Mouse (Mus musculus): ENCODE results near the gene Flot2.

Flot2 gene

DNA sequence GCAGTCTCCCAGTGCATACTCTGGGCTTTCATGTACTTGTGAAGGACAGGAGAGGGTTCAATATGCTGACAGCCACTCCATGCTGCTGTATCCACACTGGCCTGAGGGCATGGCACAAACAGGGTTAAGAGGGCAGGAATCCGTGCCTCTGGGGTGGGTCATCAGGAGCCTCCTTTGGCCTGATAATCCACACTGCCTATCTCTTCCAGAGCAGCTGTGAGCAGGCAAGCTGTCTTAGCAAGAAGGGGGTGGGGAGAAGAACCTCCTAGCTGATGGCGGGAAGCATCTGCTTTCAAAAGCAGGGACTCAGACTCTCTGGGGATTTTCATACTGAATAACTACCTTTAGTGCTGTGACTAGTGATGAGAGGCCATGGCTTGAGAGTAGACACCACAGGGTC, 28.2 kb downstream of the Flot2 start:
- DNase-seq: no peak

DNA sequence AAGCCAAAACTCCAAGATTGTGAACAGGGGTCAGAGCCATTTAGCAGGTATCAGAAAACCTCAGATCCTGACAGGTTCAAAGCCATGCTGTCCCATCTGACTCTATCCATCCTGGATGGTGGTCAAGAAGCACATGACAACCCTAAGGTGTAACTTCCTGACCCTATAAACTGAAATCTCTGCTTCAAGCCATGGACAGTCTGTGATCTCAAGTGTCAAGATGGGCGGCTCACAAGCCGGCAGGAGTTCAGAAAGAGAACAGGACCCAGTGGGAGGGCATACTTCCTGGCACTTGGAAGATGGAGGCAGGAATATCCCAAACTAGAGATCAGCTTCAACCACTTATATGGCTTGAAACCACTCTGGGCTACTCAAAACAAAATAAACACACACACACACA, 28.9 kb downstream of the Flot2 start:
- DNase-seq: no peak

DNA sequence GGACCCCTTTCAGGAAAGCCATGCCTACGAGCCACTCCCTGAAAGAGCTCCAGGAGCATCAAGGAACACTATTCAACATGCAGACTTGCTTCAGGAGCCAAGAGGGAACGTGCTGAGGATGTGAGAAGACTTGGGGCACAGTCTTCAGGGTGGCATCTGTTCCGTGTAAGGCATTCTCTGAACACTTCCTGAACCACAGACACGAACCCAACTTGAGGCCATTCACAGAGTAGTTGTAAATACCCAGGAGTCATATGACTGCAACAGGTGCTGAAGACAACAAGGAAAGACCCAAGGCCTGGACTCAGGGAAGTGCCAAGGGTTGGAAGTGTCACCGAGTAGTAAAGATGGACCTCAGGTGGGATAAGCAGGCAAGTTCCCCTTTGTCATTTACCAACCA, 29.8 kb downstream of the Flot2 start:
- no peak for DNase-seq

DNA sequence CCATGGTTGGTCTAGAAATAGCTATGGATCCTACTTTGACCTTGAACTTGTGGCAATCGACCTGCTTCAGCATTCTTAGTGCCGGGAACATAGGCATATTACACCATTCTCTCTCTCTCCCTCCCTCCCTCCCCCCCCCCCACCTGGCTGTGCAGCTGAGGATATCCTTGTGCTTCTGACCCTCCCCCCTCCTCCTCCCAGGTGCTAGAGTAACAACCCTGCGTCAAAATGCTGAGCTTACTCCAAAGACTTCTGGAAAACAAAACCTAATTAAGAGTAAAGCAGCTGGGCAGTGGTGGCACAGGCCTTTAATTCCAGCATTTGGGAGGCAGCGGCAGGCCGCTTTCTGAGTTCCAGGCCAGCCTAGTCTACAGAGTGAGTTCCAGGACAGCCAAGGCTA, 31.4 kb downstream of the Flot2 start:
- DNase-seq: no peak

DNA sequence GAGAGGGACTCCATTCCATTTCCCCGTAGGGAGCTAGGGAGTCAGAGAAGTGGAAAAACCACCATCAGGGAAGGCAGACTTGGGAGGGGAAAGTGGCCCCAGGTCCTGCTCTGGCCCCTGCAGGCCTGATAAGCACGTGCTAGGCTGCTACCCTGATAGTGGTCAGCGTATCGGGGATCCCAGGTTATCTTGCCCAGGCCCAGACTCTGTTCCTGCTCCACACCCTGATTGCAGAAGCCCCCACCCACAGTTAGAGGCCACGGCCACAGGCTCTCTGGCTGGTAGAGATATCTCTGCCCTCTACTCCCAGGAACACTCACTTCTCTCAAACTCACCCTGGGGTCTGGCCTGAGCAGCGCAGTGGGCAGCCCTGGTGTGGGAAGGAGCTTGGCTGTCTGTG, 31.9 kb downstream of the Flot2 start:
- DNase-seq: no peak

DNA sequence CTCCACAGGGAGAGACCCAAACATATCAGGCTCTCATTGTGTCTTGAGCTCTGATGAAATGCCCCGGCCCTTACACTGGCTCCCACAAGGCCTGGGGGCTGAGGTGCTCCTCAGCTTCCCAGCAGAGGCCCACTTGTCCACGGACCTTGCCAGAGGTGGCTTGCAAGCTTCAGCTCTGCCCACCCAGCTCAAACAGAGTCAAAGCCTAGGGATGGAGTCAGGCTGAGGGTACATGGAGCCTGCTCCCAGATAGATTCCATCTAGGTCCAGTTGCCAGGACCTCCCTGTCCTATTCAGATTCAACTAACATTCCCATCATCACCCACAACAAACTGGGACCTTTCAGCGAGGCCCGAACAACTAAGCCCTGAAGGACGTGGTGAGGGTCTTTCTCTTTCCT, 34.2 kb downstream of the Flot2 start:
- no peak for DNase-seq

DNA sequence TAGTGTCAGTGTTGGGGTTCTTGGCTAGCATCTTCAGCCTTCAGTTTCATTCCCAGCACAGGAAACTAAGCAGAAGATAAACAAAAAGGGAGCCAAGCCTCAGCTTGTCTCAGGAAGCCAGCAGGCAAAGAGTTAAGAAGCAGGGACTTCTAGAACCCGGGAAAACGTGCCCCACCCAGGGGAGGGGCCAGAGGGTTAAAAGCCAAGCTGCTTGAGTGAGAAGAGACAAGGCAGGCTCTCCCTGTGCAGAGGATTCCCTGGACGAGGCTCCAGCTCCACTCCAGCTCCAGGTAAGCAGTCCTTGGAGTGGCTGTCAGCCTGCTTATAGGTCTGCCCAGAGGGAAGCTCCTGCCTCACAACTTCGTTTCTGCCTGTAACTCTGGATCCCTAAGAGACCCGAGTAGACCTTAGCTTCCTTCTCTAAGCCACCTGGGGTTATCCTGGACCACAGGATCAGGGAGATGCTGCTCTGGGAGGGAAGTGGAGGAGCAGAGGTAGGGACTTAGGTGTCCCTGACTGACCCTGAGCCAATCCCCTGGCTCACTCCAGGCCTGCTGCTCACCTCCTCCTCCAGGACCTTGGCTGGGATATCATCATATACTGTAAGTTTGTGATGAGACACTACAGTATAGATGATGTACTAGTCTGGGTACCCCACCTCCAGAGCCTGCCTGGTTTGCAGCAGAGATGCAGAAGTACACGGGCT, 34.8 kb downstream of the Flot2 start:
- no peak for DNase-seq

DNA sequence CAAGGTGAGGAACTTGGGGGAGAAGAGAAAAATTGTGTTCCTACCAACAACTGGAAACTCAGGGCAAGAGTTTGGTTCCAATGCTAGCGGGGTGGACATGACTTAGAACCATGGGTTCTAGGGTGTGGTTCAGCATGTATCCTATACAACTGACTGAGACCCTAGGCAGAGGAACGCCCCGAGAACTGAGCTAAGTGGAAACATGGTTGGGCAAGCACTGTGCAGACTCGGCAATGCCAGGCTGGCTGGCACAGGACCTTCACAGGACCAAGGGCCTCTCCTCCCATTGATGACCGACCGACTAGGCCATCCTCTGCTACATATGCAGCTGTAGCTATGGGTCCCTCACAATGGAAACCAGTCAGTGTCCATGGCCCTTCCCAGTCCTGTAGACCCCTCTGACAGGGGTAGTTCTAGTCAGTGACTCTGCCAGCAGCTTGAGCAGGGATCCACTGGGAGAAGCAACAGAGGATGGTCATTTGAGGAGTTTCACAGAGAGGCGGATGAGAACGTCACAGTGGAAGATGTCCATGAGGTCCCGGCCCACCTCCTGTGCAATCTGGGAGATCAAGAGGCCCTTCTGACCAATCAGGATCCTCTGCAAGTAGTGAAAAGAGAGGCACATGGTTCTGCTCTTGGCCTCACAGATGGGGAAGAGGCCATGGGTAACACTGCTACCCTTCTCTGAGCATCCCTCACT, 36.0 kb downstream of the Flot2 start:
- DNase-seq: no peak

DNA sequence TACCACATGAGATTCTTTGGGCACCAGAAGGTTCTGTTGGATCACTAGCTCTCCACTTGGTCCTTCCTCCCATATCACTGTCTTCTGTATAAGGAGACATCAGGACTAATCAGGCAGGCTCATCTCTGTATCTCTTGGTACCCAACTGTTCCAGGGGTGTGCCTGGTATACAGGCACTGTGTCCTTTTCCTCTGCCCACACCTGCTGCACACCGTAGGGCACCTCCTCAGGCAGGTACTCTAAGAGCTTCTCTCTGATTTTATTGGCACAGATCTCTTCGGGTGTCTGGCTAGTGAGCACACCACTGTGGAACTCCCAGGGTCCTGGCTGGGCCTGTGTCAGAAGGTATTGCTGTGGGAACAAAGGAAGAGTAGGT, 36.5 kb downstream of the Flot2 start:
- no peak for DNase-seq

DNA sequence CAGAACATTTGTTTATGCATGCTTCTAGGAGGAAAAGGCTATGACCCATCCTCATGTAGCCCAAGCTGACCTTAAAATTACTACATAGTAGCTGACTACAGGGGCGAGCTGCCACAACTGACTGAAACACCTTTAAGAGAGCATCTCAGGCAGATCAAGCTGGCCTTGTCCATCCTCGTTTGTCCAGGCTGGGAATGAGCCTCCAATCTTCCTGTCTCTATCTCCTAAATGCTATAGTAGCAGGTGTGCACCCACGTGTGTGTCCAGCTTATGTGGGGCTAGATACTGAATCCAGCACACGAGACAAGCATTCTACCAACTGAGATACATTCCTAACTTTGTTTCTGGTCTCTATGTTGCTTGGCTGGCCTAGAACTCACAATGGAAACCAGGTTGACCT, 36.9 kb downstream of the Flot2 start:
- DNase-seq: no peak

DNA sequence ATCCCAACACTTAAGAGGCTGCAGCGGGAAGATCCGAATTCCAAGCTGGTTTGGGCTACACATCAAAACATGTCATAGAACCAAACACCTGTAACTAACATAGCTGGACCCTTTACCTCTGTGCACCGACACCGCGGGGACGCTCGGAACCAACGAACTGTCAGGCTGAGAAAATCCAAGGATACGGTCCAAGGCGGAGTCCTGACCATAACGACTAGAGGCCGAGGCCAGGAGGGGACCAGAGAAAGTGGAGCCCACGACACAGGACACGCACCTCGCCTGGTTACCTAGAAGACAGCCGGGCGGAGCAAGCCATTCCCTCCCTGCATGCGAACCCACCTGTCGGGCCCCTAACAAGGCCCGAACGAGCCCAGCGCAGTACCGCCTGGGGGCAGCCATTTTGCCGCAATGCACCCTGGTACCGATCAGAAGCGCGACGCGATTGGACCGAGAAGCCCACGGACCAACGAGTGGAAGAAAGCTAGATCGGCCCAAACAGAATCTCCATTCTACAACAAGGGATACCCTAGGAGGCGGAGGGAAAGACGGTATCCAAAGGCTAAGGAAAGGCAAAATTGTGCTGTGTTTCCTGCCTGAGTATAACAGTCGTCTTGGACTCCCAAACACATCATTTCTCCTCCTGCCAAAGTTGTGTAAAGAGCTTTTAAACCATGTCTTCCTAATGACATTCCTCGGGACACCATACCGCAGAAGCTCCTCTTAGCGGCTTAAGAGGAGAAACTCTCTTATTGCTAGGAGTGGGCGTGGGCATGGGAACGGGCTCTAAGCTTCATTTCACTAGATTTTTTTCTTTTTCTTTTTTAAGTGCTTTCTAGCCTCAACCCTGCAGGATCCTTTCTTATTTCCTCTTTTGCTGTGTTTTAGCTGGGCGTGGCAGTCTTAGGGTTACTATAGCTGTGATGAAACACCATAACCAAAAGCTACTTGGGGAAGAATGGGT, 42.5 kb downstream of the Flot2 start, which contains the start of gene Eral1:
Gene Eral1, minus strand, starts transcription at position 423 of the 961 bp plus-strand sequence.
- peak; percentile 80 for DNase-seq

DNA sequence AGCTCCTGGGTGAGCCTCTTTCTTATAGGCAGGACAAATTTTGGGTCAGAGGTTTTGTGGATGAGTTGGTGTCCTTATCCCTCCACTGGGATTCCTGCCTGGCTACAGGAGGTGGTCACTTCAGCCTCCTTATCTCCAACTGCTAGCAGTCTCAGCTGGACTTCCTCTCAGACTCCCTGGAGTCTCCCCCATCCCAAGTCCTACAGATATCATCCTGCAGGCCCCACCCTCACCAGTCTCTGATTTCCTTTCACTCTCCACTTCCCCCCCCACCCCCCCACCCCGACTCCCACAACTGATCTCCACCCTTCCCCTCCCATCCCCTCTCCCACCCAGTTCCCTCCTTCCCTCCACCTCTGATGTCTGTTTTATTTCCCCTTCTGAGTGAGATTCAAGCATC, 45.9 kb downstream of the Flot2 start:
- no peak for DNase-seq

DNA sequence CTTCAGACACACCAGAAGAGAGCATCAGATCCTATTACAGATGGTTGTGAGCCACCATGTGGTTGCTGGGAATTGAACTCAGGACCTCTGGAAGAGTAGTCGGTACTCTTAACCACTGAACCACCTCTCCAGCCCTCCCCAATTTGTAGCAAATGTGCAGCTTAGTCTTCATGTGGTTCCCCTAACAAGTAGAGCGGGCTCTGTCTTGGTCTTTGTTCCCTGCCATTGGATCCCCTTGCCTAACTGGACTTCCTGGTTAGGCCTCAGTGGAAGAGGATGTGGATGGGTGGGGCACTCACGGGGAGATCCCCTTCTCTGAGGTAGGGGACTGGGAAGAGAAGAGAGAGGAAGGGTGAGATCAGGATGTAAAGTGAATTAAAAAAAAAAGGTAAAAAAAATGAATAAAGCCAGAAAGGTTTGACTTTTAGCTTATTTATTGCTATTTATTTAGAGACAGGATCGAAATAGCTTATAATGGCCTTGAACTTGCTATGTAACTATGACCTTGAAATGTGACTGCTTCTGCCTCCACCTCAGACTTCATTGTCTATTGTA, 49.3 kb downstream of the Flot2 start:
- DNase-seq: no peak

DNA sequence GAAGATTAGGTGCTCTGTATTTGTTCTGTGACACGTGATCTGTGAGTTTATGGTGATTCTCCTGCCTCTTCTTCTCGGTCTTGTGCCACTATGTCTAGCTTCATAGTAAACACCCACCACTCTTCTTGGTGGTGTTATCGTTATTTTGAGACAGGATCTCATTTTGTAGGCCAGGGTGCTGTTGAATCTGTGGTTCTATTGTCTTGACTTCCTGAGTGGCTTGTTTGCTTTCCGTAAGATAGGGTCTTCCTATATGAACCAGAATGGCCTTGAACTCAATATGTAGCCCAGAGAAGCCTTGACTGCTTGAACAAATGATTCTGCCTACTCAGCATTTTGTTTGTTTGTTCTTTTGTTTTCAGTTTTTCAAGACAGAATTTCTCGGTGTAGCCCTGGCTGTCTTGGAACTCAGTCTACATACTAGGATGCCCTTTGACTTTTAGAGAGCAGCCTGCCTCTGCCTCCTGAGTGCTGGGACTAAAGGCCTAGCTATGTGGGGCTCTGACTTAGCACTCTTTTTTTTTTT, 50.1 kb downstream of the Flot2 start:
- DNase-seq: no peak

DNA sequence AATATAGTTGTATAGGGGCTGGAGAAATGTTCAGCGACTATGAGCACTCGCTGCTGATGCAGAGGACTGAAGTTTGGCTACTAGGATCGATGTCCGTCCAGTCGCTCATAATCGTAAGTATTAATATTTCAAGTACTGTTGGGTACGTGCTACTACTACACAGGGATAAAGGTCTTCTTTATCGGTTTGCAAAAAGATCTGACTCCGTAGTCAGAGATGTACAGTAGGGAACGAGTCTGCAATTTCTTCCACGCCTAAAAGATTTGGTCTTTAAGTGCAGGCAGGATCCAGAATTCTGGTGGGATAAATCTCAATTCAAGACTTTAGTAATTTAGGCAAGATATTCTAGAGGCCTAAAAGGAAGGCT, 56.4 kb downstream of the Flot2 start:
- no peak for DNase-seq

DNA sequence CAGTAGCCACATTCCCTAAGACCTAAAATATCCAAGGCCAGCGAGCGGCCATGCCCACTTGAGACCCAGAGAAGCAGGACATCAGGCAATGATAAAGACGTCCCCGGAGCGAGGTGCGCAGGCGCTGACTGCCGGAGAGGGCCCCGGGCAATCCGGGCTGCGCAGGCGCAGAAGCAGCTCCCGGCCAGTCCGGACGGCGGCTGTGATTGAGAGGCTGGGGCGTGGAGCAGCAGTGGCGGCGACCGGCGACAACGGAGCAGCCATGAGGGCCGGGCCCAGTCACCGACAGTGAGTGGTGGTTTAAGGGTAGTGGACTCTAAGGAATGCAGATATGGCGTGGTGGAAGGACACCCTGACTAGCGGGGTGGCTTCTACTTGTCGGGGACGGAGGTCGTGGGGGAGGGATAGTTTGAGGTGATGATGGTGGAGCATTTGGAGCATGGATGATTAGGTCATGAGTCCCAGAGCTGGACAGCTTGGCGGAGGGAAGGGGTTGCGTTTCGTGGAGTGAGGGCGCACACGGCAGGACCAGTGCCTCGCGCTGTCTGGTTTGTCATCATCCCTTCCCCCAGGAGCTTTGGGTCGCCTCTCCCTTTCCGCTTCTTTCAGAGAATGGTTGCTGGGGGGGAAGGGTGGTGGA, 56.9 kb downstream of the Flot2 start, which contains the start of gene Fam222b:
Gene Fam222b, plus strand, starts transcription at position 157 of the 640 bp plus-strand sequence.
- DNase-seq: peak; percentile 92

DNA sequence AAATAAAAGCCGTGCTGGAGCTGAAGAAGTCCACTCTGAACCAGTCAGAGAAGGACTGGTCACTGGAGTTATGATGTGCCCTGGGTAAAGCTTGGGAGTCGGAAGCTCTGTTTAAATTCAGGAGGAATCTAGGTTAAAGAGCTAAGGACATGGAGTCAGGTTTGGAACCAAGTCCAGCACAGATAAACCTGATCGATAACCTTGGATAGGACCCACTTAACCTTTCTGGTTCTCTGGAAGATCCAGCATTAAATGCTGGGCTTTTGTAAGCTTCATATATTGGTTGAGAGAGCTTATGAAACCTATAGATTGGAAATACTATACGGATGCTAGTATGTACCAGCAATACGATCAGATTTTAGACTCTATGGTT, 57.4 kb downstream of the Flot2 start:
- no peak for DNase-seq

DNA sequence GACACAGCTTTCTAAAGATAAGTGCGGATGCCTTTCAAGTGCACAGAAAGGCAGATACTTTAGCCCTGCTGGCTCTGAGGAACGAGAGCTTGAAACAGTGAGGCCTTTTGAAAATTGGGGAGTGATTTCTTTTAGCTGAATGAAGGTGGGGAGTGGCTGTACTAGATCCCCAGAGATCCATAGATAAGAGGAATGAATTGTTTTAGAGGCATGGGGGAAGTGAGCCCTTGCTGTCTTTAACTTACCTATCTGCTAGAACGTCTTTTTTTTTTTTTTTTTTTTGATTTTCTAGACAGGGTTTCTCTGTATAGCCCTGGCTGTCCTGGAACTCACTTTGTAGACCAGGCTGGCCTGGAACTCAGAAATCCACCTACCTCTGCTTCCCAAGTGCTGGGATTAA, 59.3 kb downstream of the Flot2 start:
- no peak for DNase-seq

DNA sequence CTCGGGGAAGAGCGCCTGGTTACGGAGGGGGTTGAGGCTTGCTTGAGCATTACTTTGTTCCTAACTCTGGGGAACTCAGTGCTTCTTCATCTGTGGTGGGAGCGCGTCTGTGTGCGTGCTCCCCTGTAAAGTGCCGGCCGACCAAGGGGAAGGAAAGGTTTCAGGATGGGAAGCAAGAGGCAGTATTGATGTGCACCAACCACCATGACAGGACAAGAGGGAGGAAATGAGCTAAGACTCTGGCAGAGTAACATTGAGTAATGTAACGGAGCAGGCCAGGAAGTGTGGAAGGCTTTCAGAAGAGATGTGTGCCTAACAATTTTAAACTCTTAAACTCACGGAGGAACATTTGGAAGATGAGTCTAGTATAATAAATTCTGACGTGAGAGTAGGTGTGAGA, 63.0 kb downstream of the Flot2 start:
- DNase-seq: no peak

DNA sequence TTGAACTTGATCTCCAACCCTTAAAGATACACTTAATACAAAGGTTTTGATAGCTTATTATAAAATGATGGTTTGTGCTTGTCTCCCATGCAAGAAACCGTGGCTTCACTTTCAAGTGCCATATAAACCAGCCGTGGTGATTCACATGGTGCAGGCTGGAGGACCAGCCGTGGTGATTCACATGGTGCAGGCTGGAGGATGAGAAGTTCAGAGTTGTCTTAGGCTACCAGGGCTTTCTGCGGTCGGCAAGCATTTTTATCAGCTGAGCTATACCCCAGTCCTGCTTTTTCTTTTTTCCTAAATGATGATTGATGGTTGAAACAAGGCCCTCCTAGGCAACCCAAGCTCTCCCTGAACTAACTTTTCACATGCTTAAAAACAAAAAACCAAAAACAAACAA, 64.4 kb downstream of the Flot2 start:
- DNase-seq: no peak

DNA sequence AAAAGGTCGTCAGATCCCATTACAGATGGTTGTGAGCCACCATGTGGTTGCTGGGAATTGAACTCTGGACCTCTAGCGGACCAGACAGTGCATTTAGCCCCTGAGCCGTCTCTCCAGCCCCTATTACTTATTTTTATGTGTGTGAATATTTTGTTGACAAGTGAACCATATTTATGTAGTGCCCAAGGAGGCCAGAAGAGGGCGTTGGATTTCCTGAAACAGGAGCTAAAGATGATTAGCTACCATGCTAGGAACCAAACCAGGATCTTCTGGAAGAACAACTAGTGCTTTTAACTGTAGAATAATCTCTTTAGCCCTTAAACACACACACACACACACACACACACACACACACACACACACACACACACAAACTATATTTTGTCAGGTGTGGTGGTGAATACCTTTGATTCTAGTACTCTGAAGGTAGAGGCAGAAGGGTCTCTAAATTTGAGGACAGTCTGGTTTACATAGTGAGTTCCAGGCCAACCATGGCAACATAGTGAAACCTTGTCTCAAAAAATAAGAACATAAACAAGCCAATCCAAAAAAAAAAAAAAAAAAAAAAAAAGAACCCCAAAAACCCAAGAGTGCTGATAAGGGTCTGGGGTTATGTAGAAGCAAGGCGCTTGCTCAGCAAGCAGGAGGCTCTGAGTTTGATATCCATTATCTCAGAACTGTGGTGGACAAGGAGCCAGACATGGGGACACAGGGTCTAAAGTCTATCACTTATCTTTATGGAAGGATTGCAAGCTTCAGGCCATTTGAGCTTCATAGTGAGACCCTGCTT, 65.4 kb downstream of the Flot2 start:
- DNase-seq: no peak

DNA sequence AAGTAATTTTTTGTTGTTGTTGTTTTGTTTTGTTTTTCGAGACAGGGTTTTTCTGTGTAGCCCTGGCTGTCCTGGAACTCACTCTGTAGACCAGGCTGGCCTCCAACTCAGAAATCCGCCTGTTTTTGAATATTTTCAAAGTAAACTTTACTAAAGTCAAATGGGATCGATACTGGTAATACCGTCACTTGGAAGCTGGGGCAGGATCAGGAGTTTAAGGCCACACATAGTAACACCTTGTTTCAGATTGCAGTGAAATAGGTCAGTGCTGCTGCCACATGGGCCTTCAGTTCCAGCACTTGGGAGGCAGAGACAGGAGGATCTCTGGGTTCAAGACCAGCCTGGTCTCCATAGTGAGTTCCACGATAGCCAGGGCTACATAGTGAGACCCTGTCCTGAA, 66.8 kb downstream of the Flot2 start:
- DNase-seq: no peak
